Mouse (Mus musculus) cerebellum, adult 18-20 months (tissue): ENCODE data around the gene Susd3.

ENCODE experiments used
- DNase-seq, 2 experiments: peaks; one replicate each; pipeline ENCODE4 v3.0.0; 2021

The Susd3 gene

GRCm38 (mm10) chr13:49248467-49248862 lies at the start of gene Susd3:
Gene Susd3 (minus strand): TSS chr13:49248706.
- DNase-seq: no peak

- DNase-seq: no peak
Measured at GRCm38 (mm10) chr13:49296270-49296669, 47.8 kb upstream of the Susd3 start.

- DNase-seq: no peak
Measured at GRCm38 (mm10) chr13:49294108-49294507, 45.6 kb upstream of the Susd3 start.

- DNase-seq: no peak
Measured at GRCm38 (mm10) chr13:49291949-49292348, 43.4 kb upstream of the Susd3 start.

GRCm38 (mm10) chr13:49291398-49291797 lies 42.9 kb upstream of the Susd3 start:
- no peak for DNase-seq

GRCm38 (mm10) chr13:49287224-49287623 lies 38.7 kb upstream of the Susd3 start:
- DNase-seq: no peak

- DNase-seq: no peak
Measured at GRCm38 (mm10) chr13:49286750-49287149, 38.2 kb upstream of the Susd3 start.

GRCm38 (mm10) chr13:49283686-49284085 lies 35.2 kb upstream of the Susd3 start:
- DNase-seq: no peak

GRCm38 (mm10) chr13:49282168-49282567 lies 33.7 kb upstream of the Susd3 start:
- DNase-seq: no peak

- DNase-seq: no peak
Measured at GRCm38 (mm10) chr13:49271831-49272765, 23.6 kb upstream of the Susd3 start.

GRCm38 (mm10) chr13:49270500-49270899 lies 22.0 kb upstream of the Susd3 start:
- DNase-seq: no peak

GRCm38 (mm10) chr13:49267645-49268044 lies 19.1 kb upstream of the Susd3 start:
- DNase-seq: no peak

GRCm38 (mm10) chr13:49260036-49260722 lies 11.7 kb upstream of the Susd3 start:
- no peak for DNase-seq

GRCm38 (mm10) chr13:49257819-49258313 lies 9.4 kb upstream of the Susd3 start:
- no peak for DNase-seq

GRCm38 (mm10) chr13:49252746-49253145 lies 4.2 kb upstream of the Susd3 start:
- DNase-seq: no peak

GRCm38 (mm10) chr13:49252113-49252512 lies 3.6 kb upstream of the Susd3 start:
- DNase-seq: no peak

GRCm38 (mm10) chr13:49250716-49251517 lies 2.4 kb upstream of the Susd3 start:
- DNase-seq: no peak

- DNase-seq: no peak
Measured at GRCm38 (mm10) chr13:49249634-49250033, 1.1 kb upstream of the Susd3 start.

GRCm38 (mm10) chr13:49248923-49249322 lies 417 bp upstream of the Susd3 start:
- no peak for DNase-seq

GRCm38 (mm10) chr13:49247740-49248466 lies 603 bp downstream of the Susd3 start:
- DNase-seq: no peak

- no peak for DNase-seq
Measured at GRCm38 (mm10) chr13:49247232-49247739, 1.2 kb downstream of the Susd3 start.

- DNase-seq: no peak
Measured at GRCm38 (mm10) chr13:49246626-49247025, 1.9 kb downstream of the Susd3 start.
